Mouse (Mus musculus): ENCODE measurements around the gene Art3. TPM values are rescaled to one million over a fixed set of nuclear protein-coding genes. Genes with fewer than 3 reads are reported as not detected.

Gene Art3
- polyA plus RNA-seq, 1 experiment from 2014 or later: 4.9 TPM

DNA sequence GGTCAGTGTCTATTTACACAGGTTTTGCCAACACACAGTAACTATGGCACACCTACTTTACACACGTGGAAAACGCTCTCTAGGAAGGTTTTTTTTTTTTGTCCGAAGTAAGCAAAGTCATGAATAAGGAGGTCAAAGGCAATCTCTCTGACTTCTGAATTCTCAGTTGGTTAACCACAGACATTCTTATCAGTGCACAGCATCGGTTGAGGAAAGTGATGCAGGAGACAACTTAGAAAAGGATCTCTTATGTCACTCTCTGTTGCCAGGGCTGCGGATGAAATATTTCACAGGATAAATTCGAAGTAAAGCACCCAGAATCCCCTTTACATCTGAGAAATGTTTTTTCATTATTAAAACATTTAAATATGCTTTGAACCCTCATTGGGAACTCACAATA is 4.3 kb upstream of the Art3 start:
- ATAC-seq (no peak), DNase-seq (ENCODE audit: low spot score) (no peak)
- Histone ChIP-seq H3K4me2 (ENCODE audit: low read length) (no peak overlapping the region), H3K4me1 (ENCODE audit: control insufficient read depth, insufficient read depth, low read length) (no peaks in the 10 kb centered on the region), H3K27me3 (replicated peaks; ENCODE audit: control insufficient read depth, insufficient read depth, low read length) (no peaks in the 10 kb centered on the region), H3K9me3 (replicated peaks; ENCODE audit: control insufficient read depth, low read length) (no peaks in the 10 kb centered on the region), H3K36me3 (ENCODE audit: control insufficient read depth, insufficient read depth, low read length) (no peaks in the 10 kb centered on the region), H3K27ac (ENCODE audit: low read depth, low read length) (no peak overlapping the region), H3K4me3 (ENCODE audit: low read depth, low read length) (no peak overlapping the region), H3K9ac (ENCODE audit: low read length) (no peak overlapping the region)
- 87% methylated on average over 6 of the region's 6 CpGs for whole genome bisulfite sequencing

DNA sequence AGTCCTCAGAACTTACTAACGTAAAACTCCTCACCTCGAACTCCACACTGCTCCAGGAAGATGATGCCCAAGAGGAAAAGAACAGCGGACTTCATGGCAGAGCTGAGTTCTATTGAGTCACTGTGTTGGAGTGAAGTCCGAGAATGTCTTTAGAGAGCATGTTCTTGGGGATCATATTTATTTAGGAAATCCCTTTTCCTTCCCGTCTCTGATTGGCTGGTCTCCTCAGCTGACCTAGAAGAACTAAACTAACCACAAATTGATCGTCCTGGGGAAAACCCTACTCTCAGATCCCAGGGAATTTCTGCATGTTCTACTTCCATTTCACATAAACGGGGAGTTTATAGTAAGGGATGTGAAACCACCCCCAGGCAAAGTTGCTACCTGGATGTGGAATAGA is 3.7 kb upstream of the Art3 start, which contains the start of gene Cxcl9:
Cxcl9 (minus strand) TSS at position 151 of the 400 bp plus-strand sequence.
- H3K4me3 ChIP-seq (ENCODE audit: low read depth, low read length): no peak within 1 kb of the TSS
- no peak for ATAC-seq
- 88% methylated on average over 7 of the region's 7 CpGs for WGBS

DNA sequence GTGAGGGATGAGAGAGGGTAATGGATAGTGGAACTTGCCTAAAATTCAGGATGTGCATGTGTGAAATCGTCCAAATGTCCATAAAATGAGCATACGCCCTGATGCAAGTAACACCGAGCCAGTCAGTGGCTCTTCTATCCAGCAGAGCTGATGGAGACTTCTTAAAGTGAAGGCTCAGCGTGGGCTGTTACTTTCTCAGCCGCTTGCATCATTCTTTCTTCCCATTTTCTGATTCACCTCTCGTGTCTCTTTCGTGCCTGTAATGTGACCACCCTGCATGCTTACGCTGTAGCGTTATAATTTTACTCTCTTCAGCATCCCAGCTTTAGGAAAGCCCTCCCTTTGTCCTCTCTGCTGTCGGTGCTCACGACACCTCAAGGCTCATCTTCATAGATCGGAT is 505 bp upstream of the Art3 start:
- Histone ChIP-seq H3K27ac (ENCODE audit: low read depth, low read length) (no peak overlapping the region), H3K4me1 (ENCODE audit: control insufficient read depth, insufficient read depth, low read length) (no peaks in the 10 kb centered on the region), H3K27me3 (replicated peaks; ENCODE audit: control insufficient read depth, insufficient read depth, low read length) (no peaks in the 10 kb centered on the region), H3K4me2 (ENCODE audit: low read length) (no peak overlapping the region), H3K4me3 (ENCODE audit: low read depth, low read length) (no peak overlapping the region), H3K9ac (ENCODE audit: low read length) (no peak overlapping the region), H3K36me3 (ENCODE audit: control insufficient read depth, insufficient read depth, low read length) (no peaks in the 10 kb centered on the region), H3K9me3 (replicated peaks; ENCODE audit: control insufficient read depth, low read length) (no peaks in the 10 kb centered on the region)
- no peak for ATAC-seq
- WGBS: 92% methylated on average over 12 of the region's 12 CpGs
- no peak for DNase-seq (ENCODE audit: low spot score)

More for the DNA sequence above, 3.7 kb upstream of the Art3 start, which contains the start of gene Cxcl9:
- DNase-seq (ENCODE audit: low spot score): no peak
- Histone ChIP-seq H3K4me1 (ENCODE audit: control insufficient read depth, insufficient read depth, low read length) (no peaks in the 10 kb centered on the region), H3K9me3 (replicated peaks; ENCODE audit: control insufficient read depth, low read length) (no peaks in the 10 kb centered on the region), H3K36me3 (ENCODE audit: control insufficient read depth, insufficient read depth, low read length) (no peaks in the 10 kb centered on the region), H3K9ac (ENCODE audit: low read length) (no peak within 1 kb of the TSS), H3K27ac (ENCODE audit: low read depth, low read length) (no peak within 1 kb of the TSS), H3K4me2 (ENCODE audit: low read length) (no peak within 1 kb of the TSS), H3K27me3 (replicated peaks; ENCODE audit: control insufficient read depth, insufficient read depth, low read length) (no peaks in the 10 kb centered on the region)

DNA sequence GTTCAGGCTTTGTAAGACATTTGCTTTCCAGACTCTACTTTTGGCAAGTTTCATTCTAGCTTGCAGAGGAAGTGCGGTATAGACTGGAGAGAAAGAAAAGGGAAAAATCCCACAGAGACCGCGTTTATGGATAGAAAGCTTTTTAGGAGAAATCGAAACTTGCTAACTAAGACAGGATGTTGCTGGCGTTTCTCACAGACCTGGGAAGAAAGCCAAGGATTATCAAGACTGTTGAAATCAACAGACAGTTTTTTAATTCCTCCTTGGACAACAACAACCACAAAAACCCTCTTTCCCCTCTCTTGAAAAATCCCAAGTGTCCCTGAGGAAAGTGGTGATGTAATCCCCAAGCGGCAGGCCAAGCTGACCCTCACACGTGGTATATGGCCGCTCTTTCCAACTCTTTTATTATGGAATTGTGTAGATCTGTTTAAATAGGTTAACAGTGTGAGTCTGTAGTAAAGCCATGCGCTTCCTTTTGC is 773 bp downstream of the Art3 start:
- H3K27ac ChIP-seq (ENCODE audit: low read depth, low read length): no peak overlapping the region
- 65% methylated on average over 9 of the region's 9 CpGs for WGBS
- no peaks in the 10 kb centered on the region for H3K9me3 ChIP-seq (replicated peaks; ENCODE audit: control insufficient read depth, low read length)
- no peak overlapping the region for H3K9ac ChIP-seq (ENCODE audit: low read length)
- peak; percentile 50 for DNase-seq (ENCODE audit: low spot score)
- H3K4me3 ChIP-seq (ENCODE audit: low read depth, low read length): no peak overlapping the region
- H3K4me1 ChIP-seq (ENCODE audit: control insufficient read depth, insufficient read depth, low read length): no peaks in the 10 kb centered on the region
- ATAC-seq: no peak
- H3K36me3 ChIP-seq (ENCODE audit: control insufficient read depth, insufficient read depth, low read length): no peaks in the 10 kb centered on the region
- no peaks in the 10 kb centered on the region for H3K27me3 ChIP-seq (replicated peaks; ENCODE audit: control insufficient read depth, insufficient read depth, low read length)
- H3K4me2 ChIP-seq (ENCODE audit: low read length): no peak overlapping the region

GRCm38 (mm10) chr5:92336743-92337142 is 5.1 kb downstream of the Art3 start:
- Histone ChIP-seq H3K36me3 (ENCODE audit: control insufficient read depth, insufficient read depth, low read length) (no peaks in the 10 kb centered on the region), H3K4me1 (ENCODE audit: control insufficient read depth, insufficient read depth, low read length) (no peaks in the 10 kb centered on the region), H3K27ac (ENCODE audit: low read depth, low read length) (no peak overlapping the region), H3K4me3 (ENCODE audit: low read depth, low read length) (no peak overlapping the region), H3K9ac (ENCODE audit: low read length) (no peak overlapping the region), H3K4me2 (ENCODE audit: low read length) (no peak overlapping the region), H3K27me3 (replicated peaks; ENCODE audit: control insufficient read depth, insufficient read depth, low read length) (no peaks in the 10 kb centered on the region), H3K9me3 (replicated peaks; ENCODE audit: control insufficient read depth, low read length) (no peaks in the 10 kb centered on the region)
- no peak for DNase-seq (ENCODE audit: low spot score)
- ATAC-seq: no peak
- 83% methylated on average over 3 of the region's 3 CpGs for WGBS

- Histone ChIP-seq H3K4me2 (ENCODE audit: low read length) (no peak overlapping the region), H3K9ac (ENCODE audit: low read length) (no peak overlapping the region), H3K27me3 (replicated peaks; ENCODE audit: control insufficient read depth, insufficient read depth, low read length) (no peaks in the 10 kb centered on the region), H3K4me1 (ENCODE audit: control insufficient read depth, insufficient read depth, low read length) (no peaks in the 10 kb centered on the region), H3K4me3 (ENCODE audit: low read depth, low read length) (no peak overlapping the region), H3K27ac (ENCODE audit: low read depth, low read length) (no peak overlapping the region), H3K36me3 (ENCODE audit: control insufficient read depth, insufficient read depth, low read length) (no peaks in the 10 kb centered on the region), H3K9me3 (replicated peaks; ENCODE audit: control insufficient read depth, low read length) (no peaks in the 10 kb centered on the region)
- WGBS: 76% methylated on average over 4 of the region's 4 CpGs
- DNase-seq (ENCODE audit: low spot score): no peak
- ATAC-seq: no peak
Observed at GRCm38 (mm10) chr5:92340606-92341005, 9.0 kb downstream of the Art3 start.

GRCm38 (mm10) chr5:92345006-92345405 is 13.4 kb downstream of the Art3 start:
- H3K9ac ChIP-seq (ENCODE audit: low read length): no peak overlapping the region
- 90% methylated on average over 8 of the region's 8 CpGs for WGBS
- no peak for ATAC-seq

DNA sequence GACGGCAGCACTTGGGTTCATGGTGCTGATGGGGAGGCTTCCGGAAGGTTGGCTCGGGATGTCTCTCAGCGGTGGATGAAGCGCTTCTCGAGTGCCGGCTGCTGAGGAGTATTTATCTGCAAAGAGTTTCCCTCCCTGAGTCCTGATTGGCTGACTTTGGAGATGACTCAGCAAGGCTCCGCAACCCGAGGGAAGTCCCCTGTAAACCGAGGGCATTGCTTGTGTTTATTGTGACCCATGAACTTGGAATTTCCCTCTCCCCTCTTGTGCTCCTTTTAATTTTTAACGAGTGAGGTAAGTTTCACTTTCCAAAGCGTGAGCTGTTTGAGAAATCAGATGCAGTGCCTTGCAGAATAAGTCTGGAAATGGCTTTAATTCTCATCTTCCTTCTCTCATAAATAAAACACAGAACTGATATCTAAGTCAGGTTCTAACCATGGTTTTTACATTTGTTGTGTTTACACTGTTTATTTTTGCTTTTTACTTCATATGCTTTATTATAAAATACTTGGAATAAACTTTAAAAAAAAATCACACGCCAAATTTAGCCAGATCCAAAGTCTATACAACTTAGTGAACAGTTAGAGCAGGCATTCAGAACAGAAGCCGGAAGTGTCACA is 17.3 kb downstream of the Art3 start, which contains the start of gene Cxcl10:
Cxcl10 (minus strand) TSS at position 96 of the 620 bp plus-strand sequence.
- peaks cover 4% of the 10 kb centered on the region; the same call in 1 of the 2 replicates for H3K4me1 ChIP-seq (ENCODE audit: control insufficient read depth, insufficient read depth, low read length)
- ATAC-seq (peak; percentile 70; the same call in 1 of the 2 replicates), DNase-seq (ENCODE audit: low spot score) (peak; percentile 61)
- WGBS: 21% methylated on average over 14 of the region's 14 CpGs
- H3K27me3 ChIP-seq (replicated peaks; ENCODE audit: control insufficient read depth, insufficient read depth, low read length): no peaks in the 10 kb centered on the region
- 0 out of 2 replicates have a peak within 1 kb of the TSS, but pooled peaks have one; percentile 13 for H3K4me3 ChIP-seq (ENCODE audit: low read depth, low read length)
- no peaks in the 10 kb centered on the region for H3K36me3 ChIP-seq (ENCODE audit: control insufficient read depth, insufficient read depth, low read length)
- H3K9ac ChIP-seq (ENCODE audit: low read length): peak within 1 kb of the TSS; percentile 17; the same call in 1 of the 2 replicates
- no peaks in the 10 kb centered on the region for H3K9me3 ChIP-seq (replicated peaks; ENCODE audit: control insufficient read depth, low read length)
- peak within 1 kb of the TSS; percentile 44 for H3K4me2 ChIP-seq (ENCODE audit: low read length)
- H3K27ac ChIP-seq (ENCODE audit: low read depth, low read length): no peak within 1 kb of the TSS

More at GRCm38 (mm10) chr5:92345006-92345405, 13.4 kb downstream of the Art3 start:
- Histone ChIP-seq H3K9me3 (replicated peaks; ENCODE audit: control insufficient read depth, low read length) (no peaks in the 10 kb centered on the region), H3K27ac (ENCODE audit: low read depth, low read length) (no peak overlapping the region), H3K4me2 (ENCODE audit: low read length) (no peak overlapping the region), H3K4me3 (ENCODE audit: low read depth, low read length) (no peak overlapping the region), H3K27me3 (replicated peaks; ENCODE audit: control insufficient read depth, insufficient read depth, low read length) (no peaks in the 10 kb centered on the region), H3K36me3 (ENCODE audit: control insufficient read depth, insufficient read depth, low read length) (no peaks in the 10 kb centered on the region), H3K4me1 (ENCODE audit: control insufficient read depth, insufficient read depth, low read length) (peaks cover 4% of the 10 kb centered on the region; the same call in 1 of the 2 replicates)
- DNase-seq (ENCODE audit: low spot score): no peak

DNA sequence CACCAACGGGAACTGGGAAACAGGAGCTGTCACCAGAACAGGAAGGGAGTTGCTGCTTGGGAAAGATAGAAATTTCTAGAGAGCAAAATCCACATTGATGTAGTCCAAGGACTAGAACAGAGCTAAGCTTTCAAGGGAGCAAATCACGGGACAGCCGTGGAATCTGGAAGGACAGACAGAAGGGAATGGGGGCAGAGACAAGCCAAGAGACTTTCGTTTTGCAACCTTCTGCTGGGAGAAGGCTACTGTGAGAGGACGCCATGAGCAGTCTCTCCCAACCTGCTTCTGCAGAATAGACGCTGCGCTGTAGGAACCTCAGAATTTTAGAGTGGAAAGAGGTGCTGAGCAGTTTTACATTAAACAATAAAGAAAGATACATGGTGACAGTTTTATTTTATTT is 18.1 kb downstream of the Art3 start:
- no peaks in the 10 kb centered on the region for H3K27me3 ChIP-seq (replicated peaks; ENCODE audit: control insufficient read depth, insufficient read depth, low read length)
- 86% methylated on average over 7 of the region's 7 CpGs for WGBS
- H3K9ac ChIP-seq (ENCODE audit: low read length): no peak overlapping the region
- H3K4me2 ChIP-seq (ENCODE audit: low read length): no peak overlapping the region
- no peaks in the 10 kb centered on the region for H3K36me3 ChIP-seq (ENCODE audit: control insufficient read depth, insufficient read depth, low read length)
- DNase-seq (ENCODE audit: low spot score) (no peak), ATAC-seq (no peak)
- H3K4me1 ChIP-seq (ENCODE audit: control insufficient read depth, insufficient read depth, low read length): peaks cover 4% of the 10 kb centered on the region; the same call in 1 of the 2 replicates
- no peaks in the 10 kb centered on the region for H3K9me3 ChIP-seq (replicated peaks; ENCODE audit: control insufficient read depth, low read length)
- no peak overlapping the region for H3K4me3 ChIP-seq (ENCODE audit: low read depth, low read length)
- no peak overlapping the region for H3K27ac ChIP-seq (ENCODE audit: low read depth, low read length)
